Mouse (Mus musculus): Measurements from ENCODE around the gene Myocos.
"Not testable (repeated sequence)": the region's sequence is repeated elsewhere in the genome, so short reads cannot be mapped to it uniquely, and the experiment has no call there.

Myocos gene

GRCm38 (mm10) chr1:162658119-162658518 is at the start of gene Myocos:
TSS of gene Myocos (minus strand) at chr1:162658219.
- DNase-seq (ENCODE audit: extremely low spot score, low read depth, low spot score) = no peak

- DNase-seq (ENCODE audit: extremely low spot score, low read depth, low spot score) = no peak
These were observed 42.5 kb upstream of the Myocos start for GRCm38 (mm10) chr1:162700389-162701066.

GRCm38 (mm10) chr1:162697866-162698265 is 39.8 kb upstream of the Myocos start:
- DNase-seq (ENCODE audit: extremely low spot score, low read depth, low spot score) = no peak

- no peak for DNase-seq (ENCODE audit: extremely low spot score, low read depth, low spot score)
These were observed 35.7 kb upstream of the Myocos start for GRCm38 (mm10) chr1:162693721-162694120.

- DNase-seq (ENCODE audit: extremely low spot score, low read depth, low spot score) = peak; percentile 33
These were observed 7.6 kb upstream of the Myocos start for GRCm38 (mm10) chr1:162665486-162666174.

GRCm38 (mm10) chr1:162664826-162665475 is 6.9 kb upstream of the Myocos start:
- DNase-seq (ENCODE audit: extremely low spot score, low read depth, low spot score) = peak; percentile 76

- no peak for DNase-seq (ENCODE audit: extremely low spot score, low read depth, low spot score)
These were observed 2.3 kb upstream of the Myocos start for GRCm38 (mm10) chr1:162660276-162660860.

GRCm38 (mm10) chr1:162648416-162648815 is 9.6 kb downstream of the Myocos start:
- DNase-seq (ENCODE audit: extremely low spot score, low read depth, low spot score) = no peak

GRCm38 (mm10) chr1:162646083-162646686 is 11.8 kb downstream of the Myocos start:
- DNase-seq (ENCODE audit: extremely low spot score, low read depth, low spot score) = no peak

- no peak for DNase-seq (ENCODE audit: extremely low spot score, low read depth, low spot score)
These were observed 14.3 kb downstream of the Myocos start for GRCm38 (mm10) chr1:162643752-162644151.

GRCm38 (mm10) chr1:162642591-162642990 is 15.4 kb downstream of the Myocos start:
- DNase-seq (ENCODE audit: extremely low spot score, low read depth, low spot score) = no peak

GRCm38 (mm10) chr1:162639861-162640260 is 18.2 kb downstream of the Myocos start:
- DNase-seq (ENCODE audit: extremely low spot score, low read depth, low spot score) = no peak

GRCm38 (mm10) chr1:162639051-162639750 is 18.8 kb downstream of the Myocos start, which contains the start of gene Myoc:
TSS of gene Myoc (plus strand) at chr1:162639155.
- no peak for DNase-seq (ENCODE audit: extremely low spot score, low read depth, low spot score)

- no peak for DNase-seq (ENCODE audit: extremely low spot score, low read depth, low spot score)
These were observed 19.5 kb downstream of the Myocos start for GRCm38 (mm10) chr1:162638535-162638934.

- no peak for DNase-seq (ENCODE audit: extremely low spot score, low read depth, low spot score)
These were observed 21.5 kb downstream of the Myocos start for GRCm38 (mm10) chr1:162636516-162636915.

GRCm38 (mm10) chr1:162635291-162635931 is 22.6 kb downstream of the Myocos start:
- not testable (repeated sequence) for DNase-seq (ENCODE audit: extremely low spot score, low read depth, low spot score)

- DNase-seq (ENCODE audit: extremely low spot score, low read depth, low spot score) = not testable (repeated sequence)
These were observed 29.7 kb downstream of the Myocos start for GRCm38 (mm10) chr1:162628326-162628725.

GRCm38 (mm10) chr1:162627821-162628220 is 30.2 kb downstream of the Myocos start:
- not testable (repeated sequence) for DNase-seq (ENCODE audit: extremely low spot score, low read depth, low spot score)

GRCm38 (mm10) chr1:162625229-162625628 is 32.8 kb downstream of the Myocos start:
- no peak for DNase-seq (ENCODE audit: extremely low spot score, low read depth, low spot score)

GRCm38 (mm10) chr1:162623895-162624294 is 34.1 kb downstream of the Myocos start:
- no peak for DNase-seq (ENCODE audit: extremely low spot score, low read depth, low spot score)
